Mouse (Mus musculus): ENCODE data around the gene Tssc4.

GRCm38 (mm10) chr7:143042897-143043300 is 26.1 kb upstream of the Tssc4 start:
- TF ChIP-seq POLR2A (IDR thresholded peaks at IDR 0.05; ENCODE audit: control insufficient read depth, extremely low read depth, insufficient read depth, low read length, poor library complexity) (no peak), CTCF (IDR thresholded peaks at IDR 0.05; ENCODE audit: borderline replicate concordance, control insufficient read depth, extremely low read depth, insufficient read depth, low read length, poor library complexity) (no peak)
